Mouse (Mus musculus): ENCODE data around the gene 4930402F06Rik.

The 4930402F06Rik gene

DNA sequence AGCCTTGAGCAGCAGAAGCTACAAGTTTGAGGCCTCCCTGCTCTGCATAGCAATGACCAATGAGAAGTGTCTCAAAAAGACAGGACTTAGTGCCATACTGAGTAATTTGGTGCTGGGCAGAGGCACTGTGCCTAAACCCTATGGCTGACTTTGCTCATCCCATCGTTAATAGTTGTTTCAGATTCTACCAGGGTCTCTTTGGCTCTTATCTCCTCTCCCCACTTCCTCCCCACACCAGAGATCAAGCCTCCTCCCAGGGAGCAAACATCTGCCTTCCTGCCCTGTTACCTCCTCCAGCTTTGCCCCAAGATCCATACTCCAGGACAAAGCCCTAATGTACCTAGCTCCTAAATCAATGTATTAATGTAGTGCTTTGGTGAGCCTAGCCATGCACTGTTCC is 20.3 kb upstream of the 4930402F06Rik start:
- in situ Hi-C loops (cut with MboI, MseI), result no loop called here

DNA sequence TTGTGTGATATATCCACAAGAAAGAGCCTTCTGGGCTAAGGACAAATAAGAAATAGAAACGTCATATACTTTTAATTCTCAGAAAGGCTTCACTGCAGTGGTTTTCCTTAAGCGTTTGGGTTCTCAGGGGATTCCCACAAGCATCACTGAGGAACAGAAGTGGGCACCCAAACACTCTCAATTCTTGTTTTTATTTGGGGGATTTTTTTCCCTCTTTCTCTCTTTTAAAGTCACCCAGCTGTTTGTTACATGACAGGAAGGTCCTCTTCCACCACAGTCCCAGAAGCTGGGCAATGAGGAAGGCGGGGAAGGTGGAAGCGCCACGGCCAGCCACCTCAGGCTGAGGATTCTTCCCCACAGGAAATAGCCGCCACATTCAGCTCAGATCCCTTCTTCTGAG is 19.5 kb upstream of the 4930402F06Rik start:
- in situ Hi-C loops (cut with MboI, MseI), result no loop called here

DNA sequence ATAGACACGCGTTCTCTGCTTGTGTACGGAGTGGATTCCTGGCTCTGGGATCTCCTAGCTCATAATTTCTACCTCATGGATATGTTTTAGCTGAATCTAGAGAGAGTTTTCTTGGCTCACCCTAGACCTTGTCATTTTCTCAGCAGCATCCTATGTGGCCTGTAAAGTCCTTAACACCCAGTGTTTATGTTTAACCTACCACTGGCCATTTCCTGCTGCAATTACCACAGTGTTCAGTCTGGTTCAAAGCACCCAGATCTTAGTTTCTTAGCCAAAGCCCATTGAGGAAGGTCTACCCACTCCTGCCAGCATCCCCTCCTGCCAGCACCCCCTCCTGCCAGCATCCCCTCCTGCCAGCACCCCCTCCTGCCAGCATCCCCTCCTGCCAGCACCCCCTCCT is 15.8 kb upstream of the 4930402F06Rik start:
- in situ Hi-C loops (cut with MboI, MseI), result loop anchor here (5.0 kb wide), 1 partner anchor 39 kb away; no protein-coding TSS in a partner anchor

GRCm38 (mm10) chr2:35412246-35412645 is 15.3 kb upstream of the 4930402F06Rik start:
- in situ Hi-C loops (cut with MboI, MseI), result loop anchor here (5.0 kb wide), 1 partner anchor 40 kb away; no protein-coding TSS in a partner anchor

DNA sequence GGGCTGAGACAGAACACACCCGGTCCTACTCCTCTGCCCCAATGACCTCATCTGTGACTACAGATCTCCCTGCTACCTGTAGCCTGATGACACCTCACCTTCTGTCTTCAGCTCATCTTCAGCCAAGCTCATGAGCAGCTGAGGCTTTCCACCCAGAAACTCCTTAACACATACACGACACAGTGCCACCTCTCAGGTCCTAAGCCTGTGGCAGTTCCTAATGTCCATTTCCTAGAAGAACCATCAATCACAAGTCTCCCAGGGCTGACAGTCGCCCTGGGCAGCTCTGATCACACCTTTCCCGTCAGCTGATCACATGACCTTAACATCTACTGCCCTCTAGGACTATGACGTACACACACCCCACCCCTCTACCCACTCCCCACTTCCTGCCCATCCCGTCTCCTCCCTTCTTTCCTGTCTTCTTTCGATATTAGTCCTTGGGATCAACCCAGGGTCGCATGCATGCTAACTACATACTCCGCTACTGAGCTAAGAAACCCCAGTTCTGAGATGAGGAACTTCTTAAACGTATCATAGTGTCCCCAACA is 14.7 kb upstream of the 4930402F06Rik start:
- in situ Hi-C loops (cut with MboI, MseI), result loop anchor here (5.0 kb wide), 1 partner anchor 41 kb away; no protein-coding TSS in a partner anchor

GRCm38 (mm10) chr2:35409466-35409865 is 12.5 kb upstream of the 4930402F06Rik start:
- in situ Hi-C loops (cut with MboI, MseI), result no loop called here

DNA sequence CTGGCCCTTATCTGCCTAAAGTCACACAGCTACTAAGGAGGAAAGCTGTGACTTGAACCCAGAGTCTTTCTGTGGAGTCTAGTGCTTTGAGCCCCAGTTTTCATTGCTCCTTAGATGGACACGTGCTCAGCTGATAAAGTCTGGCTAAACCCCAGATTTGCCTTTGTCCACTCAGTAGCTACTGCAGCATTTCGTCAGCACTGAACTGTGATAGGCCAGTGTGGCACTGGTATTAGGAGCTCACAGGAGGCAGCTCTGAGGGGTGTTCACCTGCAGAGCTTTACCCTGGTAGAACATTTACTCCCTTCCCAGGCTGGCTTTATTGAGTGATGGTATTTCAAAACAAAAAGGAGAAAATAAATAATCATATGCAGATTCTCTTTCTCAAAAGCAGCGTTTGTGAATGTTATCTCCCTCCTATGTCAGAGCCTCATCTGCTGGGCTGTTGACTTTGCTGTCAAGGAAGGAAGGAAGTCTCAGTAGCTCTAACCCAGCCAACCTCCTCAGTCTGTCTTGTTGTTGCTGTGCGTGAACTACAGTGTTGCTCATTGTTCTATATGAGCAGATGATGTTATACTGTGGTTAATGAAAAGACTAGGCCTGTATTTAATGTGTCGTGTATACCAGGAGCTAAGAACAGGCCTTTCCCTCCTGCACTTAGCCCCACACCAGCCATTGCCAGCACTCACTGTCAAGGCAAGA is 11.6 kb upstream of the 4930402F06Rik start:
- in situ Hi-C loops (cut with MboI, MseI), result no loop called here

DNA sequence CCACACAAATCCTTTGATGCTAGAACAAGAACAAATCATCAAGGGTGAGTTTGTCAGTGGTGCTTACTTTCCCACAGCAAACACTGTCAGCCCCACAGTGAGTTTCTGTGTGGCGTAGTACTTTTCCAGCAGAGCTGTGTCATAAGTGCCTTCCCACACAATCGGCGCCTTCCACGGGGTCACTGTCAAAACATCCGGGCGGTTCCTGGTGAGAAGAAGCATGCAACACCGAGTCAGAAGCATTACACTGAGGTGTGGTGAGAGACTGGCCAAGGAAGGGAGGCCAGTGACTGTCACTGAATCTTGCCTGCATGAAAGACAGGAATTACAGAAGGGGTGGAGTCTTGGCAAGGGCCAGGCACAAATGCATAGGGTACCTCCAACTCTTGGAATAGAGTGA is 10.9 kb upstream of the 4930402F06Rik start:
- in situ Hi-C loops (cut with MboI, MseI), result no loop called here

GRCm38 (mm10) chr2:35407266-35407665 is 10.3 kb upstream of the 4930402F06Rik start:
- in situ Hi-C loops (cut with MboI, MseI), result no loop called here

DNA sequence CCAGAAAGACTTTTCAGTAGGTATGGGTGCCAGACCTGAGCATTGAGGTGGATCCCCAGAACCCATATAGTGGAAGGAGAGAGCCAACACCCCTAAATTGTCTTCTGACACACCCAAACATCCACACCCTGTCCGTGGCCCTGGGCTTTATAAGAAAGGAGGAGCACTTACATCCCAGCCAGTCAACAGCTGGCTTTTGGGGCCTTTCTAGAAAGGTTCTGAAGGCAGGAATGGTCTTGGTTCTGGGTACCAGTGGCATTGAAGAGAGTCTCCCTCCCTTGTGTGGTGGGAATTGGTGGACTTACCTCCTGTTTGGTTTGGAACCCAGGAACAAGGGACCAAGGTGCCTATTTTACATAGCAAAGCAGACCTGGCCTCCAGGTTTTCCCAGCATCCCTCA is 9.6 kb upstream of the 4930402F06Rik start:
- in situ Hi-C loops (cut with MboI, MseI), result no loop called here

DNA sequence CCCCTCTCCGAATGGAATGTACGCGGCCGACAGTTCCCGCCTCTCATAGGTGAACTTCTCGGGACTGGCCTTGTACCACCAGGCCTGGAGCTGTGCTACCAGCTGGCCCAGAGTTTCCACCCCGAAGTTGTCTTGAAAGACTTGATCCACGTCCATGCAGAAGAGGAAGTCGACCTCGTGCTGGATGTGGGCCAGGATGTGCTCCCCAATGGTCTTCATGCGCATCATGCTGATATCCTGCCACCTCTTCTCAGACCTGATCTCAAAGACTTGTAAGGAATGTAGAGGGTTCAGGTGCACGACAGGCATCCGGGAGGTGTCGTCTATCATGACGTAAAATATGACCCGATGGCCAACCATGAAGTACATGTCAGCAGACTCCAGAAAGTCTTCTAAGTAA is 5.4 kb upstream of the 4930402F06Rik start:
- in situ Hi-C loops (cut with MboI, MseI), result no loop called here

- in situ Hi-C loops (cut with MboI, MseI), result no loop called here
Observed at GRCm38 (mm10) chr2:35400739-35401138, 3.8 kb upstream of the 4930402F06Rik start.

- in situ Hi-C loops (cut with MboI, MseI), result no loop called here
Observed at GRCm38 (mm10) chr2:35398184-35398828, 1.3 kb upstream of the 4930402F06Rik start.

GRCm38 (mm10) chr2:35397590-35398173 is 707 bp upstream of the 4930402F06Rik start:
- in situ Hi-C loops (cut with MboI, MseI), result no loop called here

- in situ Hi-C loops (cut with MboI, MseI), result no loop called here
Observed at GRCm38 (mm10) chr2:35385441-35385871, 11.5 kb downstream of the 4930402F06Rik start.

- in situ Hi-C loops (cut with MboI, MseI), result no loop called here
Observed at GRCm38 (mm10) chr2:35379306-35379705, 17.7 kb downstream of the 4930402F06Rik start.

GRCm38 (mm10) chr2:35377600-35377999 is 19.4 kb downstream of the 4930402F06Rik start:
- in situ Hi-C loops (cut with MboI, MseI), result no loop called here

DNA sequence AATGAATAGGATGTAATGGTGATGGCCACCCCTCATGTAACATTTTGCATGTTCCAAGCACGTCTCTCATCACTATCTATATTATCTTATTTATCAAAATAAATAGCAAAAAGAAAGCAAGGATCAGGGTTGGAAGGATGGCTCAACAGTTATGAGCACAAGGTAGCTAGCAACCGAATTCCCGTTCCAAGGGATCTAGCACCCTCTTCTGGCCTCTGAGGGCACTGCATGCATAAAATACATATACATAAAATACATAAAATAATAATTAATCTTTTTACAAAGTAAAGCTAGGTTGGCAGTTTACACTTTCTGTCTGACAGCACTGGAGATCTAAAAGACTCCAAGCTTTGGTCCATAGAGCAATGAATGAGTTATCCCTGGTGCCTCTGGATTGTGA is 24.0 kb downstream of the 4930402F06Rik start:
- in situ Hi-C loops (cut with MboI, MseI), result loop anchor here (5.0 kb wide), 1 partner anchor 81 kb away; no protein-coding TSS in a partner anchor

GRCm38 (mm10) chr2:35370686-35371085 is 26.3 kb downstream of the 4930402F06Rik start:
- in situ Hi-C loops (cut with MboI, MseI), result loop anchor here (5.0 kb wide), 1 partner anchor 78 kb away; no protein-coding TSS in a partner anchor

- in situ Hi-C loops (cut with MboI, MseI), result no loop called here
Observed at GRCm38 (mm10) chr2:35367629-35368028, 29.3 kb downstream of the 4930402F06Rik start, which contains the start of gene 4930568D16Rik. TSS of gene 4930568D16Rik (minus strand) at chr2:35367729.

GRCm38 (mm10) chr2:35349184-35349583 is 47.8 kb downstream of the 4930402F06Rik start:
- in situ Hi-C loops (cut with MboI, MseI), result no loop called here

DNA sequence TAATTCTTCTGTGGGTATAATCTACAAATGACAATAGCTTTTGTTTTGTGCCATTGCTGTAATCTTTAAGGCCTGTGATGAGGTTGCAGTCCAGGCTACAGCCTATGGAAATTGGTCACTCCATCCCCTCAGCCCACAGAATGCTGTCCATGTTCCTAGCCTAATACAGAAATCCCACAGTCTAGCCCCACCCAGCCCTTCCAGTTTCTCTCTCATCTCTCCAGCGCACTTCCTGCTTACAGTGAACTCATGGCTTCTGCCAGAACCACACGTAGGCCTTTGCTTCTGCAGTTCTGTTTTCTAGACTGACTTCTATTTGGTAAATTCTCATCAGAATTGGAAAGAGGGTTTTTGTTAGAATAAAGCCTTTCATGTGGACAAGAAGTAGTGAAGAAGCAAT is 51.0 kb downstream of the 4930402F06Rik start:
- in situ Hi-C loops (cut with MboI, MseI), result no loop called here

All from T-helper 2 cell (primary cell).